Mouse (Mus musculus): ENCODE results near the gene Basp1.

Basp1 gene

DNA sequence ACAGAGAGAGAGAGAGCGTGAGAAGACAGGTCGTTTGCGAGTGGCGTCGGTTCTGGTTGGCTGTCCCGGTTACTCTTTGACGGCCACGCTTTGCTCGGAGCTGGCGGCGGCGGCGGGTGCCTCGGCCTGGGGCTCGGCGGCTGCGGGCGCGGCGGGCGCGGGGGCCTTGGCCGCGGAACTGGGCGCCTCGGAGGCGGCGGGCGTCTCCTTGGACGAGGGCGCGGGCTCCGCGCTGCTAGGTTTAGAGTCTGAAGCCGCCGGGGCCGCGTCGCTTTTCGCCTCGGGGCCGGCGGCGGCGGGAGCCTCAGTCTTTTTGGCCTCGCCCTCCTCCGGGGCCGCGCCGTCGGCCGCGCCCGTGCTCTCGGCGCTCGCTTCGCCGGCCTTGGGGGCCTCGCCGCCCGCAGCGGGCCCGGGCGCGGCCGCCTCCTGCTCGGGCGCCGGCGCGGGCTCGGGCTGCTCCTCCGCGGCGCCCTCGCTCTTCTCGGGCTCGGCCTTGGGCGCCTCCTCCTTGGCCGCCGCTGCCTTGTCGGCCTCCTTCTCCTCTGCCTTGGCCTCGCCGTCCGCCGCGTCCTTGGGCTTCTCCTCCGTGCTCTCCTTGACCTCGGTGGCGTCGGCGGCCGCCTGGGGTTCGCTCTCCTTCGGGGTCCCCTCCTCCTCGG is 49.3 kb downstream of the Basp1 start:
- no peak for DNase-seq (ENCODE audit: extremely low read depth, low read depth)

DNA sequence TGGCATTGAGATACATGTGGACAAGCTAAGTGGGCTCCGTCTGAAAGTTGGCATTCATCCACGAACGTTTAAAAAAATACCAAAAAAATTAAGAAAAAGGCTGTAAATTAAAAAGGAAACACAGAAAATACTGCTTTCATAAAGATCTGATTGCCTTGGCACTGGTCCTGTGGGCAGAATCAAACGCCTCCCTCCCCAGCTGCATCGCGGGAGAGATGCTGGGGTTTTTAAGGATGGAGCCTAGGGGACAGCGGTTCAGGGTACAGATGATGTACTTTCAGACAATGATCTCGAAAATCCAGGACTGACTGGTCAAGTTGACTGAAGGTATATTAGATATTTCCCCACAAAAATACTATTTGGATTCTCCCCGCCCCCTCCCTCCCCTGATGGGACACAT is 49.9 kb downstream of the Basp1 start:
- DNase-seq (ENCODE audit: extremely low read depth, low read depth), result no peak

DNA sequence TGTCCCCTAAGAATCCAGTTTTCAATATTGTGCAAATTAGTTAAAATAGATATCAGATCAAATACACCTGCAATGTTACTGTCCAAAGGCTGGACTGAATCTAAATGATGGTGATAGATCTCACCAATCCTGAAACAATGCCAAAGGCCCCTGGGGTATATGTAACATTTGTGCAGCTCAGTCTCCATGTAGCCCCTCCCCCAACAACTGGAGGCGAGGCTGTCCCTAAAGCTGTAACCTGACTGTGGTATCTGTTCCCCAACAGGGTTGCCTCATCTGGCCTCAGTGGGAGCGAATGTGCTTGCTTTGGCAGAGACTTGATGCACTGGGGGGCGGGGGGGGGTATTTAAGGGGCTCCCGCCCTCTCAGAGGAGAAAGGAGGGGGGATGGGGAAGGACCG is 52.7 kb downstream of the Basp1 start:
- DNase-seq (ENCODE audit: extremely low read depth, low read depth), result no peak

- DNase-seq (ENCODE audit: extremely low read depth, low read depth), result no peak
These were observed 54.9 kb downstream of the Basp1 start for GRCm38 (mm10) chr15:25358680-25359097.

DNA sequence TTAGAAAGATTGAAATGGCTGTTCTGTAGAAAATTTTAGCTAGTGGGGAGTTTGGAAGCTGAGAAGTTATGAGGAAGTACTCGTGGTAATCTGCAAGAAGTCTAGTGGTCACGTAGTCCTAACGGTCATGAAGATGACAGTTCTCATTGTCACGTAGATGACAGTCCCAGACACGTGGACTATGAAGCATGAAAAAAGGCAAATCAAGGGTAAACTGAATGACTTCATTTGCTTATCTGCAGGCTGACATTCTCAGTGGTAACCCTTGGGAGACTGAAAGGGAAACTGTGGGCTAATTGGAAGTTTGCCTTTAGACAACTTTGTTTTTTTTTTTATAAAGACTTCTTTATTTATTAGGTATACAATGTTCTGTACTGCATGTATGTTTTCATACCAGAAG is 58.2 kb downstream of the Basp1 start:
- DNase-seq (ENCODE audit: extremely low read depth, low read depth), result peak; percentile 55

GRCm38 (mm10) chr15:25354738-25355137 is 58.8 kb downstream of the Basp1 start:
- peak; percentile 23 for DNase-seq (ENCODE audit: extremely low read depth, low read depth)

GRCm38 (mm10) chr15:25353498-25353897 is 60.1 kb downstream of the Basp1 start:
- DNase-seq (ENCODE audit: extremely low read depth, low read depth), result no peak

DNA sequence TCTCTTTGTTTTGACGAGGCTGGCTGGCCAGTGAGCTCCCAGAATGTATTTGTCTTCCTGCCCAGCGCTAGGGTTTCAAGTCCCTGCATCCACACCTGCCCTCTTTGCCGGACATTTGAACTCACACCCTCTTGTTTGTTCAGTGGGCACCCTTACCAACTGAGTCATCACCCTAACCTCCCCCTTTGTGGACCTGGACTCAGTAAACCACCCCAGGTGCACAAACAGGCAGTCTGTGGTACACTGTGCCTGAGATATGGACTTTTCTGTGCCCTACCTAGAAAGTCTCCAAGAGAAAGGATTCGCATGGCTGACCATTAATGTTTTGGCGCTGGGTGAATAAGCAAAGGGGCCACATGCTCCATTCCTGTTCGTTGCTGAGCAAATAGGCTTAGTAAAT is 70.3 kb downstream of the Basp1 start:
- DNase-seq (ENCODE audit: extremely low read depth, low read depth), result no peak

DNA sequence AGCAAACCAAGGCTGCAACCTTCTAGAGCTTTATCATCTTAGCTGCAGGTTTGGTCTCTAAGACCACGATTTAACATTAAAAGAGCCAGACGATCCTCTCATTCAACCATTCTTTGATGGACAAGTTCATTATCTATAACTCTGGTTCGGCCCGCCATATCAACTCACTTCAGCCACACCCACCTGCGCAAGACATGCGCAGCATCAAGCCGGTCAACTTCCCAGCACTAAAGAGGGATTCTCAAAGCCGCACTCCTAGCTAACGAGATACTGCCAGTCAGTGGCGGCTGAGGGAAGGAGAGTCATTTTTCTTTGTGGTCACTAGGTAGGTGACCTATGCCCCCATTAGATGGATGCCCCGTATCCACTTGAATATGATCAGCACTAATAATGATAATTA is 78.3 kb downstream of the Basp1 start:
- no peak for DNase-seq (ENCODE audit: extremely low read depth, low read depth)

- DNase-seq (ENCODE audit: extremely low read depth, low read depth), result no peak
These were observed 81.6 kb downstream of the Basp1 start for GRCm38 (mm10) chr15:25331877-25332445.

DNA sequence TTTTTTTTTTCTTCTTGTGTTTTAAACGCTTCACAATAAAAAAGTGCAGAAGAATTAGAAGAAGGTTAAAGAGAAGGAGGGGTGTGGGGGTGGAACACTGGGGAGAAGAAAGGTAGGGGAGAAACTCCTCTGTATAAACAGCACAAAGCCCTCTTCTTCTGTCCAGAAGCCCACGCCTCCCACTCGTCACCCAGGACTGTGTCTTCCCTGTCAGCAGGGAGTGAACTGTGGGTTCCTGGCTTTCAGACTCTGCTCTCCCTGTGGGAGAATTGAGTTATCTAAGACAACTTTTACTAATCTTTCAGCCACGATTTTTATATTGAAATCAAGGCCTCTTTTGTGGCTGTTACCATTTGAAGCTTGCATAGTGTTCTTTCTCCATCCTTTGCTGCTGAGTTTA is 82.6 kb downstream of the Basp1 start:
- DNase-seq (ENCODE audit: extremely low read depth, low read depth), result no peak

- DNase-seq (ENCODE audit: extremely low read depth, low read depth), result no peak
These were observed 91.0 kb downstream of the Basp1 start for GRCm38 (mm10) chr15:25322601-25323000.

DNA sequence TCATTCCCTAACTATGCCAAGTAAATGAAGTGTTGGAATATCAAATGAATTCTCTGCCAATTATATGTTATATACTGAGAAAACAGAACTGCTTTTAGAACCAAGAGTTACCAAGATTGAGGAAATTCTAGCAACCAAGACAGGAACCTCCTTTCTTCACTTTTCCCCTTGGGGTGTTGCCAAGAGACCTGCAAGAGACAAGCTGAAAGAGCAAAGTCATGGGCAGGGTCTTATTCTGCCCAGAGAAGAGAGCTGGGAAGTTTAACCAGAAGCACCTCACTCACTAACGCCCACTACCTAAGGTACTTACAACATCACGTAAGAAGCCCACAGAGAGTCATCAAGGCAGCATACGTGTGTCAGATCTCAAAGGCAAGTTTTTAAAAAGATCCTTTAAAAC is 91.5 kb downstream of the Basp1 start:
- peak; percentile 46 for DNase-seq (ENCODE audit: extremely low read depth, low read depth)

DNA sequence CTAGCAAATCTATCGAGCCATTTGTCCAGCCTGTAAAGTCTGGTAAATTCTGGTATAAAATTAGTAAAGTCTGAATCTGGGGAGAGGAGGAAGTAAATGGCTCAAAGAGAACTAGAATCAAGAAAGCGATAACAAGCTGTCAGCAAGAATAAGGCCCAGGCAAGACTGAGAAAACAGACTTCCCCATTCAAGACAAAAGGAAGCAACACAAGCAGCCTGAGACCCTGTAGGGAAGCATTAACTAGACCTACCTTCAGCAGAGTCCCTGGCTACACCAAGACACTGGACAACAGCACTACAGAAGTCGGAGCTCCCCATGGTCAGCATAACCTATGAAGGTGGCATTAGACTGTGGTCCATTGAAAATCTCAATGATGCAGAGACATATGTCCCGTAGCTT is 91.9 kb downstream of the Basp1 start:
- DNase-seq (ENCODE audit: extremely low read depth, low read depth), result peak; percentile 87

DNA sequence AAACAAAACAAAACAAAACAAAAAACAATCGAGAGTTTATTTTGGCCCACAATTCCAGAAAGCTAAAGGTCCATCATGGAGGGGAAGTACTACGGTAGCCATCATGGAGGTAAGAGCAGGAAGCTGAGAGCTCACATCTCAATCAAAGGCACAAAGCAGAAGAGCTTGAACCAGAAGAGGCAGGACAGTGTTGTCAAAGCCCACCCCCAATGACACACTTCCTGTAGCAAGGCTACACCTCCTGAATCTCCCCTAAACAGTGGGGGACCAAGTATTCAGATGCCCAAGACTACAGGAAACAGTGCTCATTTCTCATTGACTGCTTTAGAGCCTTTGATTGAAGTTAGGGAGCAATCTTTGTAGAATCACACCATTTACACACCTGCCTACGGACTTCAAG is 99.1 kb downstream of the Basp1 start:
- no peak for DNase-seq (ENCODE audit: extremely low read depth, low read depth)
